Mouse (Mus musculus) limb, embryonic 15.5 days (tissue): ENCODE results near the gene Cmtm7. TPM values are rescaled to one million over a fixed set of nuclear protein-coding genes. Genes with fewer than 3 reads are reported as not detected.

Source experiments
- ATAC-seq: fragments of 200-750 bp; cut with Nextera tagmentation; 2 replicates; pipeline ENCODE4 v1.8.0; 2017; ENCODE audit warnings: low read depth, moderate TSS enrichment; ENCODE audit not compliant: insufficient number of reproducible peaks, low FRiP score, low TSS enrichment
- H3K27ac ChIP-seq: fragments of 300-500 bp; sonication (generic); 2 replicates; pipeline ENCODE4 v1.5.1; 2015; ENCODE audit warnings: moderate library complexity, mild to moderate bottlenecking, inconsistent platforms
- H3K27me3 ChIP-seq: fragments of 300-500 bp; sonication (generic); 2 replicates; pipeline ENCODE4 v1.6.1; 2015; ENCODE audit warnings: inconsistent platforms
- H3K36me3 ChIP-seq: fragments of 300-500 bp; sonication (generic); 2 replicates; pipeline ENCODE4 v1.6.1; 2015; ENCODE audit warnings: inconsistent platforms
- H3K4me1 ChIP-seq: fragments of 300-500 bp; sonication (generic); 2 replicates; pipeline ENCODE4 v1.6.1; 2015; ENCODE audit warnings: inconsistent platforms
- H3K4me2 ChIP-seq: fragments of 300-500 bp; sonication (generic); 2 replicates; pipeline ENCODE4 v1.6.1; 2015; ENCODE audit warnings: mild to moderate bottlenecking, inconsistent platforms
- H3K4me3 ChIP-seq: fragments of 300-500 bp; sonication (generic); 2 replicates; pipeline ENCODE4 v1.5.1; 2015; ENCODE audit warnings: mild to moderate bottlenecking, inconsistent platforms
- H3K9ac ChIP-seq: fragments of 300-500 bp; sonication (generic); 2 replicates; pipeline ENCODE4 v1.6.1; 2015; ENCODE audit warnings: inconsistent platforms
- H3K9me3 ChIP-seq: fragments of 300-500 bp; sonication (generic); 2 replicates; pipeline ENCODE4 v1.6.1; 2016; ENCODE audit warnings: inconsistent platforms
- whole genome bisulfite sequencing: fragments of 180-500 bp; shearing (Covaris S2); methylation state at CpG from one replicate; pipeline ENCODE4 v1.1.7; 2015; 5-methylcytosine and 5-hydroxymethylcytosine counted together
- polyA plus RNA-seq: library from polyadenylated mRNA; unstranded; fragments of >200 nt; fragmentation: Nextera tagmentation; extraction: Ambion mirVana; gene quantifications from 2 replicates; pipeline ENCODE4 v1.2.1, GENCODE M21; 2015

The Cmtm7 gene
- polyA plus RNA-seq, 1 experiment from 2014 or later = 119 TPM

DNA sequence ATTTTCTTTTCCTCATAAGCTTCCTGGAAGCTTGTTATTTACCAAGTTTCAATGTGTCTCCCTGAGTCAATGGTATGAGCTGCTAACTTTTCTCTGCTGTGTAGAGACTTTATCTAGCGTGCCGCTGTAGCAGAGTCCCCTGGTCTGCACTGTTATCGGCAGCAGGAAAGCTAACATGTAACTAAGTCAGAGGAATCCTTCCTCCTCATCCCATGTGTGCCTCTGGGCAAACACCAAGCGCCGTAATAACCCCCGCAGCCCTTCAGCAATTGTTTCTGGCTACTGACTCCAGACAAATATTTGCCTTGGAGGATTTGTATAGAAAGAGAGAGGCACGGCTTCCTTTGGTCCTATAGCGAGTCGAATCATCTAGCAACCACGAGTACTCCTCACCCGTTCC, 29.2 kb upstream of the Cmtm7 start:
- no peaks in the 10 kb centered on the region for H3K36me3 ChIP-seq
- H3K4me2 ChIP-seq = no peak overlapping the region
- no peak overlapping the region for H3K27ac ChIP-seq
- no peaks in the 10 kb centered on the region for H3K27me3 ChIP-seq
- H3K4me1 ChIP-seq = no peaks in the 10 kb centered on the region
- H3K9me3 ChIP-seq = no peaks in the 10 kb centered on the region
- ATAC-seq = no peak
- H3K9ac ChIP-seq = no peak overlapping the region
- no peak overlapping the region for H3K4me3 ChIP-seq
- 88% methylated on average over 11 of the region's 11 CpGs for WGBS

DNA sequence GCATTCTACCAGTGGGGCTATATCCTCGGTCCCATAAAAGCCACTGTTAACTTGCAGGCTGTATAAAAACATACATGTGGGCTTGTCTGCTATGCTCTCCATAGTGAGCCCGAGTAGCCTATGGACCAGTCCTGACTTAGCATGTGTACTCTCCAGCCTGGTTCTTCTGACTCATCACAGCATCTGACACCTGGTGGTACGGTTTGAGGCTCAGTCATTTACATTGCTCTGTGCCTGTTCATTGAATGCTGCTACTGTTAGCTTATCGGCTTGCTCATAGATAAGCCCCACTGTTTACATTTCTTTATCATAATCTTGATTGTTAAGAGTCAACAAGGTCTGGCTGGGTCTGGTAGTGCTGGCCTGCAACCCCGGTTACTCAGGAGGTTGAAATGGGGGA, 27.0 kb upstream of the Cmtm7 start:
- H3K36me3 ChIP-seq = no peaks in the 10 kb centered on the region
- no peak for ATAC-seq
- 73% methylated on average over 5 of the region's 5 CpGs for WGBS

DNA sequence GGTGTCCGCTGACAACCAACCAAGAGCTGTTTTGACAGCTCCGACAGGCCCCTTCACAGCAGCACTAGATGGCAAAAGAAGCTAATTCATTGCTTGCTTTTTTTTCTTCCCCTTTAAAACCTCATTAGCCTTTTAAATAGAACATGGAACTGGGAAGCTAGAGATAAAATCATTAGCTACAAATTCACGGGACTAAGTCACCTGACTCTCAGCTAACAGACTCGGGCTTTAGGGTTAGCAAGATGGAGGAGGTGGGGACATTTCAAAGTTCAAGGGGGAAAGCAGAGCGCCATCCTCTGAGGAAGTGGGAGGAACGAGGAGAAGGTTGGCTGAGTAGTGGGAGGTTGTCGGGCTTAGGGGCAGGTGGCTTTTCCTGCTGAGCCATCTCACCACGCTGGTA, 25.6 kb upstream of the Cmtm7 start:
- no peak for ATAC-seq
- Histone ChIP-seq H3K27ac (no peak overlapping the region), H3K27me3 (no peaks in the 10 kb centered on the region), H3K4me2 (no peak overlapping the region), H3K36me3 (no peaks in the 10 kb centered on the region), H3K9me3 (no peaks in the 10 kb centered on the region), H3K4me1 (peaks cover 10% of the 10 kb centered on the region; the same call in 1 of the 2 replicates), H3K4me3 (no peak overlapping the region), H3K9ac (no peak overlapping the region)
- WGBS = 70% methylated on average over 8 of the region's 8 CpGs

More for the DNA sequence above, 27.0 kb upstream of the Cmtm7 start:
- Histone ChIP-seq H3K4me3 (no peak overlapping the region), H3K4me1 (peaks cover 10% of the 10 kb centered on the region; the same call in 1 of the 2 replicates), H3K27me3 (no peaks in the 10 kb centered on the region), H3K9ac (no peak overlapping the region), H3K27ac (no peak overlapping the region), H3K9me3 (no peaks in the 10 kb centered on the region), H3K4me2 (no peak overlapping the region)

DNA sequence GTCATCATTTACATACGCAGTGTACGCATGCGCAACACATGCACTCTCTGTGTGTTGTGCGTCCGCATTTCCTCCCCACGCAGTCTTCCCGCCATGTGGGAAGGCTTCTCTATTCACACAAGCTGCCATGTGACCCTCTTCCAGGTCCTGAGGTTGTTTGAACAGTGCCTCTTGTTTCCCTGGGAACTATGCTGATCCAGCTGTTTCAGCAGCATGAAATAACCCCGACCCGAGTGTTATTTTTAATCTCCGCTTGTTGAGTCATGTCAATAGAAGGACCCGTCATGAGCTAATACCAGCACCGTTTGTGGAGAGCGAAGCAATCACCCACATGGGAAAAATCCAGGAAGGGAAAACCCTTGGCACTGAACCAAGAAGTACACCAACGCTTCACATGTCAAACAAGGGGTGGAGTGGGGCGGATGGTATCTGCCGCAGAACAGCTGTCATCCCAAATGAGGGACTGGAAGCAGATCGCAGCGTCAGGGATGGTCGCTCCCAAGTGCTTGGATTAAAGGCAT, 23.6 kb upstream of the Cmtm7 start:
- Histone ChIP-seq H3K9ac (no peak overlapping the region), H3K9me3 (no peaks in the 10 kb centered on the region), H3K27me3 (no peaks in the 10 kb centered on the region), H3K4me1 (peaks cover 10% of the 10 kb centered on the region; the same call in 1 of the 2 replicates), H3K4me2 (no peak overlapping the region), H3K27ac (0 out of 2 replicates have a peak overlapping the region, but pooled peaks have one; percentile 23), H3K36me3 (no peaks in the 10 kb centered on the region), H3K4me3 (no peak overlapping the region)
- WGBS = 45% methylated on average over 19 of the region's 19 CpGs
- ATAC-seq = peak; percentile 73

DNA sequence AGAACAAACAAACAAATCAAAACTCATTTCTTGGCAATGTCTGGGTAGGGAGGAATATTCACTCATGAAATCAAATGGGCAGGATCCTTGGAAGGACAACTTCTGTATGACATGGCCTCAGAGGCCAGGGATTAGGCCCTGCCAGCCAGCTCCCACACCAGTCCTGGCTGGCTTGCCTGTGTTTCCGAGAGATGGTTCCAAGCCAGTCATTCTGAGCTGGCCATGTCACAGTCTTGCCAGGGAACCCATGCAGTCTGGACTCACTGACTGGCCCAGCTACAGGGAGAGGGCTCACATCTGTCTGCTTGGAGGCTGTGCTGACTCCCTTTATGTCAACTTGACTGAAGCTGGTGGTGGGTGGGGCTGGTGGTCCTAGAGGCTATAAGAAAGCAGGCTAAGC, 20.5 kb upstream of the Cmtm7 start:
- Histone ChIP-seq H3K27ac (no peak overlapping the region), H3K4me2 (no peak overlapping the region), H3K27me3 (no peaks in the 10 kb centered on the region), H3K9ac (no peak overlapping the region), H3K9me3 (no peaks in the 10 kb centered on the region), H3K36me3 (no peaks in the 10 kb centered on the region), H3K4me1 (peaks cover 15% of the 10 kb centered on the region; the same call in 1 of the 2 replicates), H3K4me3 (no peak overlapping the region)
- whole genome bisulfite sequencing = 91% methylated on average over 1 of the region's 1 CpGs
- ATAC-seq = no peak

DNA sequence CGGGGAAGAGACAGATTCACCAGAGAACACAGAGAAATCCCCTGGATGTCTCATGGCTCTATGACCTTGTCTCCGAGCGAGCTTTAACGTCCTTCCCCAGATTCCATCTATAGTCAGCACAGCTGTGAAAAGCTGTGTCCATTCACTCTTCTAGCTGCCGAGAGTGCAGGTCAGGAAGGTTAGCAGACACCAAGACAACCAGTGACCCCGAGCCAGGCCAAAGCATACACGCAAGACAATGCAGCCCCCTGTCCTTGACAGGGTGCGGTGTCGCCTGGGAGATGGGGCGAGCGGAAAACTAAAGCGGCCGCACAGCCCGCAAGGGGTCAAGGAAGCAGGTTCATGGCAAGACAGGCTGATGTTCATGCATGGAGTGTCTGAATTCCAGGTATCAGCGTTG, 19.6 kb upstream of the Cmtm7 start:
- 67% methylated on average over 15 of the region's 15 CpGs for WGBS
- H3K4me1 ChIP-seq = peaks cover 15% of the 10 kb centered on the region; the same call in 1 of the 2 replicates
- H3K27ac ChIP-seq = no peak overlapping the region
- no peak overlapping the region for H3K4me2 ChIP-seq
- H3K9me3 ChIP-seq = no peaks in the 10 kb centered on the region
- ATAC-seq = no peak
- H3K9ac ChIP-seq = no peak overlapping the region
- no peaks in the 10 kb centered on the region for H3K36me3 ChIP-seq
- H3K27me3 ChIP-seq = no peaks in the 10 kb centered on the region
- H3K4me3 ChIP-seq = no peak overlapping the region

DNA sequence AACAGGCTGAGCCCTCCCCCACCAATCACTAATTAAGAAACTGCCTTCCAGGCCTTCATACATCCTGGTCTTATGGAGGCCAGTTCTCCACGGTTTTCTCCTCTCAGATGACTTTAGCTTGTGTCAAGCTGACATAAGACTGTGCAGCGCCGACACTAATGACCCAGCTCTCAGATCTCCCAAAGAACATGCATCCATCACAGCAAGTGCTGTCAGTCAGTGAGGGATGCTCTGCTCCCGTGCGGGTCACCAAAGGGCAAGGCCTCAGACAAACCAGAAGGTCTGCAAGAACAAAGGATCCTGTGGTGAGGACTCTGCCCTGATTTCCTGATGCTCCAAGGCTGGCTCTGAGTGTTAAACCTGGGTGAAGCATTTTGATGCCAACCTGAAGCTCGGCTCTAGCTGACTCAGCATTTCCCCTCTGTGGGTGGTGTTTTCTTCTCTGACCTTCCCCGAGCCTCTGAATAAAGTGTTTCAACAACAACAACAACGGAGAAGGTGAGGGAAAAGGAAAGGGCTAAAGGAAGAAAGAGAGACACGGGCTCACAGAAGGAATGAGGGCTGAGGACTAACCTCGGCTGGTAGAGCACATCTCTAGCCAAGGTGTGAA, 17.9 kb upstream of the Cmtm7 start:
- peaks cover 6% of the 10 kb centered on the region; the same call in 1 of the 2 replicates for H3K4me1 ChIP-seq
- no peak overlapping the region for H3K27ac ChIP-seq
- H3K27me3 ChIP-seq = no peaks in the 10 kb centered on the region
- H3K36me3 ChIP-seq = no peaks in the 10 kb centered on the region
- no peak overlapping the region for H3K9ac ChIP-seq
- no peak overlapping the region for H3K4me3 ChIP-seq
- WGBS = 48% methylated on average over 10 of the region's 10 CpGs
- H3K4me2 ChIP-seq = no peak overlapping the region
- ATAC-seq = no peak
- no peaks in the 10 kb centered on the region for H3K9me3 ChIP-seq

DNA sequence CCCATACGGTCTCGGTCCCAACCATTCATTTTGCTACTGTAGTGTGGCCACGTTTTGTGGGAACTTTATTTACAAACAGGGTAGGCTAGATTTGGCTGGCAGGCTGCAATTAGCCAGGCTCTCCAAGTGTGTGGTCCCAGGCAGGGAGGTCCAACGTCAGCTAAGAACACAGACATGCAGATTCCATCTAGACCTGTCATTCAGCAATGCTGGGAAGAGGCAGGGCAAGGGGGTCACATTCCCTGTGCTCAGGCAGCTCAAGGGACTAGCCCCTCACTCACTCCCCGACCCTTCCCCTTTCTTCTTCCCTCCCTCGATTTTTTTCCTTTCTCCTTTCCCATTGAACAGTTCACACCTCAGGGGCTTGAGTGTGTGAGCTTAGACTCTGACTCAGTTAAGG, 17.2 kb upstream of the Cmtm7 start:
- no peak overlapping the region for H3K27ac ChIP-seq

DNA sequence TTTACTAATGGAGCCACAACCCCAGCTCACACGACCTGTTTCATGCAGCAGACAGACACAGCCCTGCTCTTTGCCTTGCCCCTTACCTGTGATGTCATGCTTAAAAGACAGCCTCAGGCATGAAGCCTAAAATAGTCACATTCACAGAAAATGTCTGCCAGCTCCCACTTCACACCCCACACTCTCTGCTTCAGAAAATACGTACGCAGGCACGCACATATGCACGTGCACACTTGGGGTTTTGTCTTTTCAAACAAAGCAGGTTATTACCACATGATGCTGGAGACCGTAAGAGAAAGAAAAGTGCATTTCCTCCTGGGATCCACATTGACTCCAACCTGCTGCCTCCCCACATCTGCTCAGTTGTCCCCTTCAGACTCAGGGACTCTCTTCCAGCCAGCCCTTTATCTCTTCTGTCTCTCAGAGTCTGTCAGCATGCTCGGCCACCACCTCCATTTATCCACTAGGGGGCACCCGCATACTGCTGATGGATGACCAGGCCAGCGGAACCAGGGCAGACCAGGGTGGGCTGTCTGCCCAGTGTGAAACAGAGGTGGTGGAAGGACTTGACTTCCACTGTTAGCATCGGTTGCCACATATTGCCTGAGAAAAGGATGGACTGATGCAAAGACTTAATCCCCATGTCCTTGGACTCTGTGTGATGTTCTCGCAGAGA, 15.8 kb upstream of the Cmtm7 start:
- Histone ChIP-seq H3K9me3 (no peaks in the 10 kb centered on the region), H3K27me3 (no peaks in the 10 kb centered on the region), H3K4me1 (peaks cover 5% of the 10 kb centered on the region; the same call in 1 of the 2 replicates), H3K4me2 (no peak overlapping the region), H3K27ac (no peak overlapping the region), H3K4me3 (no peak overlapping the region), H3K9ac (no peak overlapping the region), H3K36me3 (no peaks in the 10 kb centered on the region)
- ATAC-seq = peak; percentile 60; the same call in 1 of the 2 replicates
- 52% methylated on average over 11 of the region's 11 CpGs for whole genome bisulfite sequencing

More for the DNA sequence above, 17.2 kb upstream of the Cmtm7 start:
- Histone ChIP-seq H3K9ac (no peak overlapping the region), H3K4me3 (no peak overlapping the region), H3K27me3 (no peaks in the 10 kb centered on the region), H3K4me2 (no peak overlapping the region), H3K36me3 (no peaks in the 10 kb centered on the region), H3K9me3 (no peaks in the 10 kb centered on the region), H3K4me1 (peaks cover 5% of the 10 kb centered on the region; the same call in 1 of the 2 replicates)
- no peak for ATAC-seq
- 35% methylated on average over 6 of the region's 6 CpGs for WGBS

DNA sequence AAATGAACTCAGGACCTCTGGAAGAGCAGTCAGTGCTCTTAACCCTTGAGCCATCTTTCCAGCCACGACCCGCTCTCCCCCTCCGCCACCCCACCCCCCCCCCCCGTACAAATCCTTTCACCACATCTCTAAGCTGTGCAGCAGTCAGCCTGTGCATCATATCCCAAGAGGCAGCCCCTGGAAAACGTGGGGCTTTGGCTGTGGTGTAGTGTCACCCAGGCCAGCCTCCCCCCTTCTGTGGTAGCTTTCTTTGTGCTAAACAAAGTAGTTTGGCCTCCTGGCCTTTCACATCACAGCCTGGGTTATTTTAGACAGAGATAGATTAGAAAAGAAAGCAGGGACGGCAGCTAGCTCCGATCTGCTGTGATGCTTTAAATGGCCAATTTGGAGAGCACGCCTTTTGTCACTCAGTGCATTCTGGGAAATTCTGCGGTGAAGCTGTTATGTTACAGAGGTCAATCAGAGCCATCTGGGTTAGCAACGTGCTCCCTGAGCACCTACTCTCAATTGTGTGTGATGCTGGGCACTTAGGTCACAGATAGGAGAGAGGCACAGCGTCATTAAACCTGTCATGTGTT, 14.9 kb upstream of the Cmtm7 start:
- peaks cover 5% of the 10 kb centered on the region; the same call in 1 of the 2 replicates for H3K4me1 ChIP-seq
- H3K27me3 ChIP-seq = no peaks in the 10 kb centered on the region
- no peak overlapping the region for H3K9ac ChIP-seq
- H3K27ac ChIP-seq = no peak overlapping the region
- H3K9me3 ChIP-seq = no peaks in the 10 kb centered on the region
- ATAC-seq = no peak
- 50% methylated on average over 11 of the region's 11 CpGs for WGBS
- H3K36me3 ChIP-seq = no peaks in the 10 kb centered on the region
- no peak overlapping the region for H3K4me2 ChIP-seq
- H3K4me3 ChIP-seq = no peak overlapping the region

DNA sequence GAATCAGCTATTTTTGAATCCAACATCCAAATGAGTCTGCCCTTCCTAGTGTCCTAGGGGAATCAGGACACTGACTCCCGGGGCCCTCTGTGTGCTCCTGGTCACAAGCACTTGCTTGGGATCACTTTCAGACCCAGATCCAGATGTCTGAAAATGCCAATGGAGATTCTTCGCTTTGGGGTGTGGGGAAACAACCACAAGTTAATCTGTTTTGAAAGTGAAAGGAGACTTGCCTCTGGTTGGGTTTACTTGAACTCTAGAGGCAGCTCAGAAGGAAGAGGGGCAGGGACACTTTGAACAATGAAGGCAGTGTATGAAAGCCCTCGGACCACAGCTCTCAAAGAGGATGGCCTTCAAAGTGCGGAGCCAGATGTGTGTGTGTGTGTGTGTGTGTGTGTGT, 12.8 kb upstream of the Cmtm7 start:
- Histone ChIP-seq H3K27me3 (no peaks in the 10 kb centered on the region), H3K36me3 (no peaks in the 10 kb centered on the region), H3K4me3 (no peak overlapping the region), H3K27ac (no peak overlapping the region), H3K9me3 (no peaks in the 10 kb centered on the region), H3K4me1 (peaks cover 12% of the 10 kb centered on the region; the same call in 1 of the 2 replicates), H3K4me2 (no peak overlapping the region), H3K9ac (no peak overlapping the region)
- WGBS = 74% methylated on average over 4 of the region's 4 CpGs
- ATAC-seq = no peak

DNA sequence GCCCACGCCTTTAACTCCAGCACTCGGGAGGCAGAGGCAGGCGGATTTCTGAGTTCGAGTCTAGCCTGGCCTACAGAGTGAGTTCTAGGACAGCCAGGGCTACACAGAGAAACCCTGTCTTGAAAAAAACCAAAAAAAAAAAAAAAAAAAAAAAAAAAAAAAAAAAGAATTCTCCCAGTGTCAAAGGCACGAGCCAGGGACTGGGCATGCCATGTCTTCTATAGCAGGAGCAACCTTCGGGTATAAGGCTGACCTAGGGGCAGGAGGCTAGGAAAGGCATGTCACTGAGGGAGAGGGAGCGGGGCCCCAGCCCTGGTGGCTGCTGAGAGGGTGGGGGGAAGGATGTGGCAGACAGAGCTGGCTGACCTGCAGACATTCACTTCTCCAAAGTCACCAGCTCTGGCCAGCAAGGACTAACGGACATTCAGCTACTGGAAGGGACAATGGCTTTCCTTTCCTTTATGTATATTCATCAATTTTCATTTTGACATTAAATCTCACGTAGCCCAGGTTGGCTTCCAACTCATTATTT, 12.2 kb upstream of the Cmtm7 start:
- no peaks in the 10 kb centered on the region for H3K27me3 ChIP-seq
- peaks cover 13% of the 10 kb centered on the region; the same call in 1 of the 2 replicates for H3K4me1 ChIP-seq
- no peaks in the 10 kb centered on the region for H3K36me3 ChIP-seq
- H3K4me3 ChIP-seq = no peak overlapping the region
- H3K27ac ChIP-seq = no peak overlapping the region
- no peak overlapping the region for H3K9ac ChIP-seq
- no peaks in the 10 kb centered on the region for H3K9me3 ChIP-seq
- no peak for ATAC-seq
- H3K4me2 ChIP-seq = no peak overlapping the region
- WGBS = 85% methylated on average over 9 of the region's 9 CpGs
